Mouse (Mus musculus): ENCODE results near the gene Atp2c2. TPM values are rescaled to one million over a fixed set of nuclear protein-coding genes. Genes with fewer than 3 reads are reported as not detected.

Atp2c2 gene
- polyA plus RNA-seq, 1 experiment: not detected

GRCm38 (mm10) chr8:119743291-119744026, 43.6 kb downstream of the Atp2c2 start:
- H3K4me1 ChIP-seq (ENCODE audit: control insufficient read depth, insufficient read depth, low read length): no peaks in the 10 kb centered on the region
- no peak overlapping the region for H3K27ac ChIP-seq (ENCODE audit: insufficient read depth, low read depth, low read length)
- TF ChIP-seq POLR2A (IDR thresholded peaks at IDR 0.05; ENCODE audit: insufficient read depth, low read depth, low read length) (no peak), CTCF (IDR thresholded peaks at IDR 0.05; ENCODE audit: insufficient read depth, low read depth, low read length) (peak; percentile 67; the same call in 1 of the 2 replicates)
- H3K4me3 ChIP-seq (ENCODE audit: insufficient read depth, low read depth, low read length): no peak overlapping the region
- 46% methylated on average over 13 of the region's 13 CpGs for WGBS

DNA sequence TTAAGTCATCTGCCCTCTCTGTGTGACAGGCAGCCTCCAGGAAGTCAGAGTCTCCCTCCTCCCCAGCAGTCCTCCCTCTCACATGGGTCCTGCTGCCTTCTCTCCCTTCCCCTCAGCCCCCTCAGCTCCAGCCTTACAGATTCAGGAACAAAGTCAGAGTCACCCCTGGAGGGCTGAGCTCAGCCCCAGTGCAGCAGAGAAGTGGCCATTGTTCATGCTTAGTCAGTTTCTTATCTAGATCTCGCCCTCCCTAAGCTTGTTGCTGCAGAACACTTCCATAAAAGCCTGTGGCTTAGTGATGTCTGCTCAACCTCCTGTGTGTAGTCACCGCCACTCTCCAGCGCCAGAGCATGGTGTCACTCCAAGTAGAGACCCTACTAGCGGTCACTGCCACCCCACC, 44.8 kb downstream of the Atp2c2 start:
- Histone ChIP-seq H3K4me1 (ENCODE audit: control insufficient read depth, insufficient read depth, low read length) (no peaks in the 10 kb centered on the region), H3K27ac (ENCODE audit: insufficient read depth, low read depth, low read length) (no peak overlapping the region), H3K4me3 (ENCODE audit: insufficient read depth, low read depth, low read length) (no peak overlapping the region)
- no peak for TF ChIP-seq POLR2A (IDR thresholded peaks at IDR 0.05; ENCODE audit: insufficient read depth, low read depth, low read length)
- WGBS: 90% methylated on average over 4 of the region's 4 CpGs

DNA sequence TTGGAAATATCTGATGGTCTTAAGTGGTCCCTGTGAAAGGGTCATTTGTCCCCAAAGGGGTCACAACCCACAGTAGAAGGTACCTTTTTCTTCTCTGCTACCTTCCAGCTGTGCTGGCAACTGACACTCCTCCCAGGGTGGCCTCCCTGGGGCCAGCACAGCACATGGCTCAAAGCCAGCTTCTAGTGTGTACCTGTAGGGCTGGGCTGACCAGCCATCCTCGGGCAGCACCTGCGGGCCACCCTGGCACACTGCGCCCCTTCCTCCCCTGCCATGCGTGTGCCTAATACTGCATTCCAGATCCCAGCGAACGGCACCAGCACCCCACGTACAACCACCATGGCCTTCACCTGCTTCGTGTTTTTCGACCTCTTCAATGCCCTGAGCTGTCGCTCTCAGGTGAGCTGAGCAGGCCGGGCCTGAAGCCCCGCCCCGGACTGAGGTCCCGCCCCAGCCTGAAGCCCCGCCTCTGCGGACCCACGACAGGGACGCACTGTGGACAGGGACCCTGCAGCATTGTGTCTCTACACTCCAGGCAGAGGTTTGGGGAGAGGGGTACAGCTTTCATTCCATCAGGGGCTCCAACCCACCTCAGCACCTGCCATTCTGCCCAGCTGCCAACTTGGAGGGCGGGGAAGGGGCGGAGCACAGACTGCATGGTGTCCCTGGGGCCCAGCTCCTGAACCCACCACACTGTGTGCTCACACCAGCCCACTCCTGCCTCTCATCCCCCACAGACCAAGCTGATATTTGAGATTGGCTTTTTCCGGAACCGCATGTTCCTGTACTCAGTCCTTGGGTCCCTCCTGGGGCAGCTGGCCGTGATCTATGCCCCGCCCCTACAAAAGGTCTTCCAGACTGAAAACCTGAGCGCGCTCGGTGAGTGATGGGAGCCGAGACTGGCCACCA, 55.7 kb downstream of the Atp2c2 start:
- 29% methylated on average over 28 of the region's 28 CpGs for WGBS
- H3K4me3 ChIP-seq (ENCODE audit: insufficient read depth, low read depth, low read length): no peak overlapping the region
- TF ChIP-seq CTCF (IDR thresholded peaks at IDR 0.05; ENCODE audit: insufficient read depth, low read depth, low read length): no peak
- TF ChIP-seq POLR2A (IDR thresholded peaks at IDR 0.05; ENCODE audit: insufficient read depth, low read depth, low read length): no peak
- peaks cover 18% of the 10 kb centered on the region; the same call in 1 of the 2 replicates for H3K4me1 ChIP-seq (ENCODE audit: control insufficient read depth, insufficient read depth, low read length)
- no peak overlapping the region for H3K27ac ChIP-seq (ENCODE audit: insufficient read depth, low read depth, low read length)

DNA sequence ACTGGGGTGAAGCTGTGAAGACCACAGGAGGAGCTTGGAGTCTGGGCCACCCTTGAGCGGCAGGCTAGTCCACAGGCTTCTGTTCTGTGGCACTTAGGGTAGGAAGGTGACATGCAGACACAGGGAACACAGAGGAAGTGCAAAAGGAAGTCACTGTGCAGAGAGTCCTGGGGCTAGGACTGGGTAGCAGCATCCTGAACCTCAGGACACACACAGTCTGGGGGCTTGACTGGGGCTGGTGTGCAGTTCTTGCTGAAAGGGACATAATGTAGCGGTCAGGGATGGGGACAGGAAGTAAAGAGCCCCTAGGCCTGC, 56.3 kb downstream of the Atp2c2 start:
- WGBS: 89% methylated on average over 2 of the region's 2 CpGs
- Histone ChIP-seq H3K4me3 (ENCODE audit: insufficient read depth, low read depth, low read length) (no peak overlapping the region), H3K27ac (ENCODE audit: insufficient read depth, low read depth, low read length) (no peak overlapping the region), H3K4me1 (ENCODE audit: control insufficient read depth, insufficient read depth, low read length) (peaks cover 18% of the 10 kb centered on the region; the same call in 1 of the 2 replicates)
- TF ChIP-seq POLR2A (IDR thresholded peaks at IDR 0.05; ENCODE audit: insufficient read depth, low read depth, low read length): no peak
- no peak for TF ChIP-seq CTCF (IDR thresholded peaks at IDR 0.05; ENCODE audit: insufficient read depth, low read depth, low read length)

GRCm38 (mm10) chr8:119756538-119756937, 56.7 kb downstream of the Atp2c2 start:
- TF ChIP-seq POLR2A (IDR thresholded peaks at IDR 0.05; ENCODE audit: insufficient read depth, low read depth, low read length): no peak
- no peak for TF ChIP-seq CTCF (IDR thresholded peaks at IDR 0.05; ENCODE audit: insufficient read depth, low read depth, low read length)
- no peak overlapping the region for H3K4me3 ChIP-seq (ENCODE audit: insufficient read depth, low read depth, low read length)
- 66% methylated on average over 5 of the region's 5 CpGs for WGBS
- peaks cover 18% of the 10 kb centered on the region; the same call in 1 of the 2 replicates for H3K4me1 ChIP-seq (ENCODE audit: control insufficient read depth, insufficient read depth, low read length)
- no peak overlapping the region for H3K27ac ChIP-seq (ENCODE audit: insufficient read depth, low read depth, low read length)

- H3K4me1 ChIP-seq (ENCODE audit: control insufficient read depth, insufficient read depth, low read length): peaks cover 9% of the 10 kb centered on the region; the same call in 1 of the 2 replicates
- H3K4me3 ChIP-seq (ENCODE audit: insufficient read depth, low read depth, low read length): no peak overlapping the region
- no peak for TF ChIP-seq POLR2A (IDR thresholded peaks at IDR 0.05; ENCODE audit: insufficient read depth, low read depth, low read length)
- no peak for TF ChIP-seq CTCF (IDR thresholded peaks at IDR 0.05; ENCODE audit: insufficient read depth, low read depth, low read length)
- H3K27ac ChIP-seq (ENCODE audit: insufficient read depth, low read depth, low read length): no peak overlapping the region
- WGBS: 93% methylated on average over 11 of the region's 11 CpGs
These were observed 61.9 kb downstream of the Atp2c2 start for GRCm38 (mm10) chr8:119761692-119762091.

DNA sequence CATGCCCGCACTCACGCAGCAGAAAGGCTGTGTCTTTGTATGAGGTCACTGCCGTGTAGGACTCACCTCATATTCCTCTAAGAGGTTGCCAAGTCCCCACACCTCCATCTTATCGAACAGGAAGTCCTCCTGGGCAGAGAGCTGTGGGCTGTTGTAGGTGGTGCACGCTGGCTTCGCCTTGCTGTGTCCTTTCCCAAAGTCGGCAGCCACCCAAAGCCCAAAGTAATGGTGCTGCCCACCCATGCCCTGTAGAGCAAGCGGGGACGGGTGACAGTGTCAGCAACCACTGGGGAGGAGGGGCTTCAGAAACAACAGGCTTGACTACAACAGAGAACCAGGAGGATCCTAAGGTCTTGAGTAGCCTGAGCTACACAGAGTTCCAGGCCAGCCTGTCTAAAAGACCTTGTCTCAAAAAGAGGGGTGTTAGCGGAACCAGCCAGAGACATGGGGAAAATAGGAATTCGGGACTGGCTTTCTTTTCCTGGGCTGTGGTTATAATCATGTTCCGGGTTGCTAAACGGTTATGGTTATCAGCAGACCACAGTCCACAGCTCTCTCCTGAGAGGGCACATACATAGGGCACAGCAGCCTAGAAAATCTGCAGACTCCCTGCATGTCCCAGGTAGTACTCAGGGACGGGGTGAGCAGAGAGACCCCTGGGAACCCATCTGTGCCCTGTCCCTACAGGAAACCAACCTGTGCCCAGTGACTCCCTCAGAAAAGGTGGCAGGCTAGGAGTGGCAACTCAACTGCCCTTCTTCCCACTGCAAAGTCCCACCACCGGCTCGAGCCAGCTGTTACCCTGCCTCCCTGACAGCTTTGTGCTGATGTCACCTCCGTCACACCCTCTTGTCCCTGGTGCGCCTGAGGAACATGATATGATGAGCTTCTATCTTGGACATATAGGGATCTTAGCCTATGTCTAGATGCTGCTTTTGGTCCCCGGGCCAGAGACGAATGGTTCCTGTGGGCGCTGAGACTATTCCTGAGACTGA, 62.7 kb downstream of the Atp2c2 start:
- Histone ChIP-seq H3K4me3 (ENCODE audit: insufficient read depth, low read depth, low read length) (no peak overlapping the region), H3K4me1 (ENCODE audit: control insufficient read depth, insufficient read depth, low read length) (peaks cover 9% of the 10 kb centered on the region; the same call in 1 of the 2 replicates), H3K27ac (ENCODE audit: insufficient read depth, low read depth, low read length) (no peak overlapping the region)
- TF ChIP-seq CTCF (IDR thresholded peaks at IDR 0.05; ENCODE audit: insufficient read depth, low read depth, low read length) (no peak), POLR2A (IDR thresholded peaks at IDR 0.05; ENCODE audit: insufficient read depth, low read depth, low read length) (no peak)
- 93% methylated on average over 21 of the region's 21 CpGs for WGBS

- WGBS: 96% methylated on average over 10 of the region's 10 CpGs
- TF ChIP-seq CTCF (IDR thresholded peaks at IDR 0.05; ENCODE audit: insufficient read depth, low read depth, low read length) (no peak), POLR2A (IDR thresholded peaks at IDR 0.05; ENCODE audit: insufficient read depth, low read depth, low read length) (no peak)
- H3K4me3 ChIP-seq (ENCODE audit: insufficient read depth, low read depth, low read length): no peak overlapping the region
- 0 out of 2 replicates have a peak, but pooled peaks cover 3% of the 10 kb centered on the region for H3K4me1 ChIP-seq (ENCODE audit: control insufficient read depth, insufficient read depth, low read length)
- no peak overlapping the region for H3K27ac ChIP-seq (ENCODE audit: insufficient read depth, low read depth, low read length)
These were observed 65.5 kb downstream of the Atp2c2 start for GRCm38 (mm10) chr8:119765311-119765710.

Measured in olfactory bulb, adult 2 months (tissue).